Mouse (Mus musculus): ENCODE measurements at regions not wholly inside any gene's neighbourhood (a gene's known extent, or its start where the extent isn't known, plus 50 kb on each side); places are given as distances from the start of the nearest gene placed in this dataset.

- TF ChIP-seq CHD2 (IDR thresholded peaks at IDR 0.05; ENCODE audit: low read length): no peak
- TF ChIP-seq POLR2A (IDR thresholded peaks at IDR 0.05; ENCODE audit: low read depth, low read length): no peak
- no peak for TF ChIP-seq GABPA (IDR thresholded peaks at IDR 0.05; ENCODE audit: insufficient replicate concordance, low read depth, low read length)
- no peak for TF ChIP-seq MAZ (IDR thresholded peaks at IDR 0.05; ENCODE audit: low read depth, low read length)
- TF ChIP-seq CTCF (conservative IDR thresholded peaks at IDR 0.05 in 1 of 2, IDR thresholded peaks at IDR 0.05 in 1 of 2; ENCODE audit: low read depth in 2 of 2, low read length in 2 of 2): no peak
- TF ChIP-seq MEF2A (IDR thresholded peaks at IDR 0.05; ENCODE audit: borderline replicate concordance, low read depth, low read length): no peak
- TF ChIP-seq MAX (IDR thresholded peaks at IDR 0.05; ENCODE audit: low read length): no peak
- TF ChIP-seq USF2 (conservative IDR thresholded peaks at IDR 0.05; ENCODE audit: low read depth, low read length): no peak
- no peak for TF ChIP-seq TCF12 (IDR thresholded peaks at IDR 0.05; ENCODE audit: low read depth, low read length)
- TF ChIP-seq NELFE (IDR thresholded peaks at IDR 0.05; ENCODE audit: low read depth, low read length): no peak
Measured at GRCm38 (mm10) chr9:47354866-47355265, 175.1 kb upstream of the Cadm1 start.
